ENCODE assay signal across 8 mouse cellular contexts in genomic region chr3:133543101-133544020, GRCm38 (mm10). TPM values are rescaled to one million over a fixed set of nuclear protein-coding genes. Genes with fewer than 3 reads are reported as not detected.
DNase-seq lines count a peak whose midpoint lies in the region; ATAC-seq and TF ChIP-seq lines count a peak whose summit lies in the region.

No protein-coding gene starts in this region.

- ATAC-seq in common myeloid progenitor, adult 5-6 weeks (replicated peaks; ENCODE audit: low read depth, poor library complexity, severe bottlenecking): 0 out of 2 replicates have a peak, but pooled peaks have one; percentile 16
- no peak for ATAC-seq in heart, embryonic 13.5 days (ENCODE audit: extremely low read depth, insufficient number of reproducible peaks, low FRiP score, low TSS enrichment)
- no peak; the same call in 1 of the 2 replicates for ATAC-seq in liver, postnatal 0 days
- ATAC-seq in neural tube, embryonic 15.5 days (ENCODE audit: low FRiP score): no peak

- H3K4me1 ChIP-seq in heart, embryonic 13.5 days: peaks cover 28% of the 10 kb centered on the region
- peaks cover 9% of the 10 kb centered on the region; the same call in 1 of the 2 replicates for H3K4me1 ChIP-seq in liver, postnatal 0 days (ENCODE audit: insufficient read depth)
- H3K4me1 ChIP-seq in neural tube, embryonic 15.5 days: peaks cover 27% of the 10 kb centered on the region

- TF ChIP-seq CTCF in liver, postnatal 0 days (IDR thresholded peaks at IDR 0.05; ENCODE audit: low read depth): no peak

- H3K27ac ChIP-seq in heart, embryonic 13.5 days (replicated peaks): peak overlapping the region; percentile 95
- H3K27ac ChIP-seq in liver, postnatal 0 days (ENCODE audit: low read depth): peak overlapping the region; percentile 94
- H3K27ac ChIP-seq in neural tube, embryonic 15.5 days (replicated peaks): peak overlapping the region; percentile 95

- H3K9ac ChIP-seq in heart, embryonic 13.5 days: peak overlapping the region; percentile 95
- H3K9ac ChIP-seq in liver, postnatal 0 days (replicated peaks): peak overlapping the region; percentile 85
- peak overlapping the region; percentile 73 for H3K9ac ChIP-seq in neural tube, embryonic 15.5 days (replicated peaks)

- peaks cover 4% of the 10 kb centered on the region; the same call in 1 of the 2 replicates for H3K36me3 ChIP-seq in heart, embryonic 13.5 days
- no peaks in the 10 kb centered on the region for H3K36me3 ChIP-seq in liver, postnatal 0 days (replicated peaks; ENCODE audit: insufficient read depth, low read length)
- 0 out of 2 replicates have a peak, but pooled peaks cover 2% of the 10 kb centered on the region for H3K36me3 ChIP-seq in neural tube, embryonic 15.5 days

- peak overlapping the region; percentile 90 for H3K4me3 ChIP-seq in heart, embryonic 13.5 days
- peak overlapping the region; percentile 65 for H3K4me3 ChIP-seq in liver, postnatal 0 days (ENCODE audit: low read depth, low read length)
- H3K4me3 ChIP-seq in neural tube, embryonic 15.5 days (replicated peaks): peak overlapping the region; percentile 77

- H3K4me2 ChIP-seq in heart, embryonic 13.5 days: peak overlapping the region; percentile 75
- H3K4me2 ChIP-seq in liver, postnatal 0 days (ENCODE audit: low read depth, low read length): peak overlapping the region; percentile 91
- peak overlapping the region; percentile 87 for H3K4me2 ChIP-seq in neural tube, embryonic 15.5 days

- no peaks in the 10 kb centered on the region for H3K9me3 ChIP-seq in heart, embryonic 13.5 days
- H3K9me3 ChIP-seq in liver, postnatal 0 days (ENCODE audit: low read length): no peaks in the 10 kb centered on the region
- no peaks in the 10 kb centered on the region for H3K9me3 ChIP-seq in neural tube, embryonic 15.5 days (replicated peaks)

- H3K27me3 ChIP-seq in heart, embryonic 13.5 days (replicated peaks): no peaks in the 10 kb centered on the region
- H3K27me3 ChIP-seq in liver, postnatal 0 days (ENCODE audit: insufficient read depth, low read length): no peaks in the 10 kb centered on the region
- no peaks in the 10 kb centered on the region for H3K27me3 ChIP-seq in neural tube, embryonic 15.5 days (replicated peaks)

- under 1% methylated on average over 21 of the region's 21 CpGs for WGBS in heart, embryonic 13.5 days
- 1% methylated on average over 21 of the region's 21 CpGs for WGBS in liver, postnatal 0 days (ENCODE audit: insufficient replicate concordance)
- WGBS in neural tube, embryonic 15.5 days: under 1% methylated on average over 21 of the region's 21 CpGs

- no peak for TF ChIP-seq EP300 in liver, postnatal 0 days (IDR thresholded peaks at IDR 0.05; ENCODE audit: low read depth)

- DNase-seq in 416B (ENCODE audit: low read depth) (peak; percentile 64), NIH3T3 (ENCODE audit: low read depth) (peak; percentile 59)
- peak; percentile 74 for DNase-seq in kidney, postnatal 10 days
- DNase-seq in liver, postnatal 0 days: peak; percentile 48
- DNase-seq in urinary bladder, postnatal 25 days (ENCODE audit: low spot score): peak; percentile 22

RNA-seq across cellular contexts. Expression of gene Tet2, which starts 1.6 kb away (rescaled TPM):
- 42.6 and 51.5 TPM in 2 replicates for total RNA-seq in common myeloid progenitor, adult 5-6 weeks (2017)
- polyA plus RNA-seq in heart, embryonic 13.5 days (2015; fragmentation: Nextera tagmentation; extraction: Ambion mirVana): 14.6 and 15.5 TPM in 2 replicates
- polyA plus RNA-seq in liver, postnatal 0 days (2015; fragmentation: Nextera tagmentation; extraction: Ambion mirVana): 3.9 and 4.3 TPM in 2 replicates
- 15.2 and 15.7 TPM in 2 replicates for polyA plus RNA-seq in neural tube, embryonic 15.5 days (2015; fragmentation: Nextera tagmentation; extraction: Ambion mirVana)

Comparison
In these comparisons a context has a peak if more than half of its experiments do, and no peak if none do; other contexts are left out.
1. DNase-seq: peak in every context shown above with its lines; median percentile 74 in kidney, postnatal 10 days; 64 in 416B; 59 in NIH3T3; 48 in liver, postnatal 0 days; 22 in urinary bladder, postnatal 25 days.